ENCODE assay signal across 31 mouse cellular contexts in the genomic region with DNA sequence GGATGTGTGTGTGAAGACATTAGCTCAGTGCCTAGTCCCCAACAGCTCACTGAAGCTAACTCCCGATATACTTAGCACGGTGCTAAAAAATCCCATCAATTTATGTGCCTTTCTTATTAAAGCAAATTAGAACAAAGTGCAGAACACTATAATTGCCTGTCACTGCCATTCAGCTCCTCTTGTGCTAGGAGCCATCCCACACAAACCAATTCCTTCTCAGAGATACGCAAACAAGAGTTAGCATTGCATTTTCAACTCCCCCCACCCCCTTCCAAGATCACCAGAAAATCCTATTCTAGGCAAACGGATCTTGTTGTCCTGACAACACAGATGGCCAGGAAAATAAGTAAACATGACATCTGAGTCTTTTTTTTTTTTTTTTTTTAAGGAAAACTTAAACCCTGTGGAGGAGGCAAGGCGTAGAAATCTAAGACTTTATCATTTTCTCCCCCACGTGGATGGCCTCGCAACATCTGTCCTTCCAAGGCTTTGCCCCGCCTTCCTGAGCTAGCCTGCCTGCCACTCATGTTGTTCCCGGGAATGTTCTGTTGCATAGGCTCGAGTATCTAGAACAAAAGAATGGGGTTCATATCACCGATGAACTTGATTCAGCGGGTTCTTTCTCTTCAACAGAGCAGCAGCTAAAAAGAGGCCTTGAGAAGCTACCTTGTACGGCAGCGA. TPM values are rescaled to one million over a fixed set of nuclear protein-coding genes. Genes with fewer than 3 reads are reported as not detected.
A peak's percentile ranks its signal among the peaks of the same experiment; 100 is the strongest.
DNase-seq lines count a peak whose midpoint lies in the region; ATAC-seq and TF ChIP-seq lines count a peak whose summit lies in the region.
"Had no signal": no experiment of that assay in that cellular context is flagged by ENCODE, and none has a peak within 500 bp of the region (broad histone marks: within the 10 kb centered on the region; RNA-seq: fewer than 3 reads in every experiment).

No protein-coding gene starts in this region.

- H3K4me2 ChIP-seq in hindbrain, embryonic 14.5 days (replicated peaks), result no peak overlapping the region
- H3K4me2 ChIP-seq: heart, embryonic 15.5 days; limb, embryonic 15.5 days; midbrain, embryonic 12.5 days; neural tube, embryonic 12.5 days; stomach, embryonic 15.5 days had no signal

- 58% methylated on average over 14 of the region's 14 CpGs for WGBS in hindbrain, embryonic 14.5 days

- H3K9ac ChIP-seq in hindbrain, embryonic 14.5 days, result no peak overlapping the region
- H3K9ac ChIP-seq: heart, embryonic 15.5 days; limb, embryonic 15.5 days; liver, embryonic 14.5 days; midbrain, embryonic 12.5 days; neural tube, embryonic 12.5 days; stomach, embryonic 15.5 days had no signal

- peaks cover 35% of the 10 kb centered on the region for H3K36me3 ChIP-seq in hindbrain, embryonic 14.5 days (replicated peaks; ENCODE audit: control insufficient read depth, insufficient read depth)

- H3K27ac ChIP-seq in layer of hippocampus, adult 2 months, result peak overlapping the region; percentile 85
- H3K27ac ChIP-seq in hindbrain, embryonic 14.5 days, result no peak overlapping the region
- H3K27ac ChIP-seq: heart, embryonic 10.5 days; heart, embryonic 15.5 days; hindbrain, postnatal 0 days; limb, embryonic 10.5 days; limb, embryonic 15.5 days; liver, embryonic 14.5 days; midbrain, embryonic 12.5 days; neural tube, embryonic 12.5 days; stomach, embryonic 15.5 days had no signal

- no peaks in the 10 kb centered on the region for H3K9me3 ChIP-seq in hindbrain, embryonic 14.5 days (ENCODE audit: control insufficient read depth, low read length)
- H3K9me3 ChIP-seq: heart, embryonic 10.5 days; heart, embryonic 15.5 days; limb, embryonic 10.5 days; limb, embryonic 15.5 days; megakaryocyte, embryonic 14.5 days; midbrain, embryonic 12.5 days; neural tube, embryonic 12.5 days; stomach, embryonic 15.5 days had no signal

- ATAC-seq in hindbrain, embryonic 14.5 days (ENCODE audit: low FRiP score), result no peak
- ATAC-seq: hindbrain, postnatal 0 days; intestine, postnatal 0 days; Patski had no signal

- peak; percentile 37 to 49 for DNase-seq in adrenal gland, postnatal 36 days
- no peak for DNase-seq in adrenal gland, adult 2 months
- peak; percentile 31 to 44 for DNase-seq in layer of hippocampus, adult 2 months (ENCODE audit: low spot score in 2 of 2)
- no peak for DNase-seq in layer of hippocampus, postnatal 14 days (ENCODE audit: low spot score in 2 of 2)
- DNase-seq in right cerebral cortex, adult 18-20 months, result peak; percentile 43
- no peak for DNase-seq in right cerebral cortex, postnatal 36 days (ENCODE audit: low spot score in 2 of 2)
- DNase-seq in cerebellum, postnatal 4 days (ENCODE audit: low spot score in 2 of 2), result no peak
- no peak for DNase-seq in hindbrain, embryonic 14.5 days (ENCODE audit: low spot score)
- DNase-seq: adrenal gland, adult 8-10 months; cerebellum, adult 11 months; cerebellum, adult 9-11 months; gastrocnemius, postnatal 25 days; heart, adult 11 months; kidney, adult 9 months; kidney, postnatal 25 days; lung, postnatal 4 days; right cerebral cortex, postnatal 14 days; thymus, postnatal 14 days had no signal

- TF ChIP-seq CTCF in layer of hippocampus, adult 2 months (conservative IDR thresholded peaks at IDR 0.05), result no peak

- no peaks in the 10 kb centered on the region for H3K4me1 ChIP-seq in hindbrain, embryonic 14.5 days (replicated peaks; ENCODE audit: control insufficient read depth, insufficient read depth, low read length)
- H3K4me1 ChIP-seq: neural tube, embryonic 12.5 days; stomach, embryonic 15.5 days had no signal

- no peak overlapping the region; the same call in 1 of the 2 replicates for H3K4me3 ChIP-seq in layer of hippocampus, adult 2 months
- H3K4me3 ChIP-seq in hindbrain, embryonic 14.5 days (replicated peaks; ENCODE audit: low read length), result no peak overlapping the region
- H3K4me3 ChIP-seq: heart, embryonic 10.5 days; heart, embryonic 15.5 days; limb, embryonic 10.5 days; limb, embryonic 15.5 days; megakaryocyte, embryonic 14.5 days; midbrain, embryonic 12.5 days; myocyte; neural tube, embryonic 12.5 days; stomach, embryonic 15.5 days had no signal

- no peaks in the 10 kb centered on the region for H3K27me3 ChIP-seq in hindbrain, embryonic 14.5 days (ENCODE audit: control insufficient read depth, insufficient read depth, low read length)
- H3K27me3 ChIP-seq: heart, embryonic 15.5 days; limb, embryonic 15.5 days; megakaryocyte, embryonic 14.5 days; neural tube, embryonic 12.5 days; Patski; stomach, embryonic 15.5 days had no signal

RNA-seq across cellular contexts. Expression of gene Camkk2, which starts 4.7 kb away (rescaled TPM):
- 10 to 100 TPM; 25.3 to 25.9 TPM for total RNA-seq in adrenal gland, postnatal 36 days (2021)
- total RNA-seq in adrenal gland, adult 2 months (2021), result 10 to 100 TPM; 34.2 to 42.3 TPM
- 53.4 and 55.5 TPM in 2 replicates for polyA plus RNA-seq in adrenal gland, adult 2 months (2012; rRNA removed)
- 100 to 1,000 TPM; 104 to 109 TPM for total RNA-seq in layer of hippocampus, adult 2 months (2021)
- total RNA-seq in layer of hippocampus, postnatal 14 days (2021), result 100 to 1,000 TPM; 116 to 120 TPM
- polyA plus RNA-seq in hindbrain, embryonic 14.5 days (2014; fragmentation: Nextera tagmentation; extraction: Ambion mirVana), result 57.2 and 59.2 TPM in 2 replicates

RNA-seq across cellular contexts. Expression of gene Anapc5, which starts 37.3 kb away (rescaled TPM):
- total RNA-seq in adrenal gland, postnatal 36 days (2021), result 100 to 1,000 TPM; 154 to 181 TPM
- 100 to 1,000 TPM; 152 to 154 TPM for total RNA-seq in adrenal gland, adult 2 months (2021)
- polyA plus RNA-seq in adrenal gland, adult 2 months (2012; rRNA removed), result 124 and 148 TPM in 2 replicates
- 100 to 1,000 TPM; 216 to 217 TPM for total RNA-seq in layer of hippocampus, adult 2 months (2021)
- total RNA-seq in layer of hippocampus, postnatal 14 days (2021), result 100 to 1,000 TPM; 215 to 219 TPM
- 487 and 525 TPM in 2 replicates for polyA plus RNA-seq in hindbrain, embryonic 14.5 days (2014; fragmentation: Nextera tagmentation; extraction: Ambion mirVana)

Comparison
In these comparisons a context has a peak if more than half of its experiments do, and no peak if none do; other contexts are left out.
1. DNase-seq: peak in adrenal gland, postnatal 36 days (2 of 2), layer of hippocampus, adult 2 months (2 of 2) and right cerebral cortex, adult 18-20 months (single experiment); none in adrenal gland, adult 2 months (single experiment), layer of hippocampus, postnatal 14 days (0 of 2), right cerebral cortex, postnatal 36 days (0 of 2), cerebellum, postnatal 4 days (0 of 2) and hindbrain, embryonic 14.5 days (single experiment).